Mouse (Mus musculus): Measurements from ENCODE around the gene Shisa9. TPM values are rescaled to one million over a fixed set of nuclear protein-coding genes. Genes with fewer than 3 reads are reported as not detected.

Gene Shisa9
- total and polyA plus RNA-seq, 2 experiments from 2014 or later = 25.7 to 72.7 TPM

DNA sequence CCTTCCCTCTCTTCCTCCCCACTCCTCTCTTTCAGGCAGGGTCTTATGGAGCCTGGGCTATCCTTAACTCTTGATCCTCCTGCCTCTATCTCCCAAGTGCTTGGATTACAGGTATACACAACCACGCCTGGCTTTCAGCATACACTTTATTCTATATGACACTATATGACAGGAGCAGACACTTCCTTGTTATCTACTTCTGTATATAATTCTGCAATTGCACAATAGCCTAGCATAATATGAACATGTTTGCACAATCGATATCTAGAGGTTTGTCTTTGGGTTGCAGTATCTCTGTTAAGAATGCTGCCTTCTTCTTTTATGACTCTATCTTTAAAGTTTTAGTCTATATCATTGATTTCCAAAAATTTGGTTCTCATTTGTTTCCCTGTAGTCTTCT lies 230.1 kb downstream of the Shisa9 start:
- Histone ChIP-seq H3K27me3 (ENCODE audit: insufficient read depth, low read length) (no peaks in the 10 kb centered on the region), H3K4me2 (ENCODE audit: low read depth, low read length, poor library complexity, severe bottlenecking) (no peak overlapping the region), H3K27ac (ENCODE audit: low read depth, low read length) (no peak overlapping the region), H3K9me3 (ENCODE audit: low read length) (no peaks in the 10 kb centered on the region), H3K4me3 (ENCODE audit: low read depth, low read length) (no peak overlapping the region), H3K9ac (replicated peaks; ENCODE audit: low read length, poor library complexity, severe bottlenecking) (no peak overlapping the region), H3K4me1 (ENCODE audit: insufficient read depth, low read length) (no peaks in the 10 kb centered on the region), H3K36me3 (ENCODE audit: insufficient read depth, low read length) (no peaks in the 10 kb centered on the region)
- ATAC-seq (ENCODE audit: low FRiP score) (no peak), DNase-seq (ENCODE audit: low spot score) (no peak)
- 98% methylated on average over 2 of the region's 2 CpGs for WGBS
- TF ChIP-seq CTCF (IDR thresholded peaks at IDR 0.05) = no peak

DNA sequence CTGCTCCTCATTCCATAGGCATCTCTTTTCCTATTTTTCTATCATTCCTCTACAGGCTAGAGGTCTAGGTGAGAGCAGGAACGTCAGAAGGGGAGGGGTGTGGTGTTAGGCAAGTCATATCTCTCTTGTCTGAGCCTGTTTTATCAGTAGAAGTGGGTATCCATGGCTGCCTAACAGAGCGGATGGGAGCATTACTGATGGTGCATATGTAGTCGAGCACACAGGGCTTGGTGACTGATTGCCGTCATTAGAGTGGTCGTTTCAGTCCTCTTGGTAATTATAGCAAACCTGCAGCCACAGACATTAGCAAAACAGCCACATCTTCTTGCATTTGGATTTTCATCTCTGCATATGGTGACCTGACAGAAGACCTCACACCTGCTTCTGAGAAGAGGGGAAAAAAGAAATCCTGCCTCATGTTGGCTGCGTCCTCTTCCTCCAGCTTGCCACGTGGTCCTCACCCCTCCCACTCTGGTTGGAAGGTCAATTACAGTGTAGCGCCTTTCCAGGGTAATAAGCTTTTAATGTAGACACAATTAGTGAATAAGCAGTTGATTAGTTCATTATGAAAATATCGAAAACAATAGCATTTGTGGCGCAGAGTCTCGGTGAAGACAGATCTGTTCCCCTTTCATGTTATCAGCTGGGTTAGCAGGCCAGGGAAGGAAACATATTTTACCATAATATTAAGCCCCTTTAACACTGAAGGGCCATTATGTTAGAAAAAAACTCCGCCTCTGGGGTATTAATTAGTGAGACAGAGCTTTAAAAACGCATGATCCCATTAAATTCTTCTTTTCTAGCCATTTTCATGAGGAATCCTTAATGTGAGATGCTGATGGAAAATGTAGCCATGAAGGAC lies 233.6 kb downstream of the Shisa9 start:
- no peak overlapping the region for H3K27ac ChIP-seq (ENCODE audit: low read depth, low read length)
- no peak for TF ChIP-seq CTCF (IDR thresholded peaks at IDR 0.05)
- ATAC-seq (ENCODE audit: low FRiP score) (no peak), DNase-seq (ENCODE audit: low spot score) (no peak)
- no peaks in the 10 kb centered on the region for H3K27me3 ChIP-seq (ENCODE audit: insufficient read depth, low read length)
- no peak overlapping the region for H3K9ac ChIP-seq (replicated peaks; ENCODE audit: low read length, poor library complexity, severe bottlenecking)
- no peaks in the 10 kb centered on the region for H3K4me1 ChIP-seq (ENCODE audit: insufficient read depth, low read length)
- 58% methylated on average over 13 of the region's 13 CpGs for WGBS
- H3K4me2 ChIP-seq (ENCODE audit: low read depth, low read length, poor library complexity, severe bottlenecking) = no peak overlapping the region
- no peaks in the 10 kb centered on the region for H3K36me3 ChIP-seq (ENCODE audit: insufficient read depth, low read length)
- no peaks in the 10 kb centered on the region for H3K9me3 ChIP-seq (ENCODE audit: low read length)
- H3K4me3 ChIP-seq (ENCODE audit: low read depth, low read length) = no peak overlapping the region

DNA sequence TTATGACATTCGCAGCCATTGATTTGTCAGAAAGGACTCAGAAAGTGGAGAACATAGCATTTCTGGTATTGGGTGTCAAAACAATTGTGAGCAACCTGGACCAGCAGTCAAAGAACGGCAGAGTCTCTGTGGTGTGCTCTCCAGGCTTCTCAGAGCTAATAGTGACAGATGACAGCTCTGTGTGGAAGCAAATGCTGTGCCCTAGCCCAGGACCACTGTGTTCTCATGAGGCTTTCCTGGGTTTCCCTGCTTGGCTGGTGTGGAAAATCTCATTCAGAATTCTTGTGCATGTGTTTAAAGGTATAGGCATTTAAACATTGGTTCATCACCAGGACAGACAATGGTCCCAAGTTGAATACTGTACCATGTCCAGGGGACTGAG lies 234.2 kb downstream of the Shisa9 start:
- 42% methylated on average over 2 of the region's 2 CpGs for WGBS
- no peak overlapping the region for H3K9ac ChIP-seq (replicated peaks; ENCODE audit: low read length, poor library complexity, severe bottlenecking)
- DNase-seq (ENCODE audit: low spot score) (no peak), ATAC-seq (ENCODE audit: low FRiP score) (no peak)
- no peaks in the 10 kb centered on the region for H3K36me3 ChIP-seq (ENCODE audit: insufficient read depth, low read length)
- no peaks in the 10 kb centered on the region for H3K27me3 ChIP-seq (ENCODE audit: insufficient read depth, low read length)
- no peaks in the 10 kb centered on the region for H3K4me1 ChIP-seq (ENCODE audit: insufficient read depth, low read length)
- no peak overlapping the region for H3K4me2 ChIP-seq (ENCODE audit: low read depth, low read length, poor library complexity, severe bottlenecking)
- H3K4me3 ChIP-seq (ENCODE audit: low read depth, low read length) = no peak overlapping the region
- H3K27ac ChIP-seq (ENCODE audit: low read depth, low read length) = no peak overlapping the region
- no peak for TF ChIP-seq CTCF (IDR thresholded peaks at IDR 0.05)
- no peaks in the 10 kb centered on the region for H3K9me3 ChIP-seq (ENCODE audit: low read length)

DNA sequence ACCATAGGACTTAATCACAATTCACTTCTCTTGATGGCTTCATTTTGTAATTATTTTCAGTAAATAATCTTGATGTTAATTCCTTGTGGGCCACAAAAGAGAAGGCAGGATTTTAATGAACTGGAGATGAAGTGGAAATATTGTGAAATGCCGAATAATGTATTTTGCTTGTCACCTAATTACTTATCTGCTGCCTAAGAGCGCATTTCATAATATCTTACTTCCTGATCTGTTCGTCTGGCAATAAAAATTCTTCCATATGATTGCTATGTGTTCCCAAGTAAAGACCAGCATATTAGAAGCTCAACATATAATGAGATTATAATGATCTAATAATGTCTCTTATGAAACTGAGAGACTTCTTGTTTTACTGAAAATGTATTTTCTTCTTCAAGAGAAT lies 235.9 kb downstream of the Shisa9 start:
- Histone ChIP-seq H3K4me1 (ENCODE audit: insufficient read depth, low read length) (no peaks in the 10 kb centered on the region), H3K4me2 (ENCODE audit: low read depth, low read length, poor library complexity, severe bottlenecking) (no peak overlapping the region), H3K36me3 (ENCODE audit: insufficient read depth, low read length) (no peaks in the 10 kb centered on the region), H3K9ac (replicated peaks; ENCODE audit: low read length, poor library complexity, severe bottlenecking) (no peak overlapping the region), H3K4me3 (ENCODE audit: low read depth, low read length) (no peak overlapping the region), H3K27me3 (ENCODE audit: insufficient read depth, low read length) (no peaks in the 10 kb centered on the region), H3K27ac (ENCODE audit: low read depth, low read length) (no peak overlapping the region), H3K9me3 (ENCODE audit: low read length) (no peaks in the 10 kb centered on the region)
- ATAC-seq (ENCODE audit: low FRiP score) (no peak), DNase-seq (ENCODE audit: low spot score) (no peak)
- no peak for TF ChIP-seq CTCF (IDR thresholded peaks at IDR 0.05)
- WGBS = 75% methylated on average over 3 of the region's 3 CpGs

DNA sequence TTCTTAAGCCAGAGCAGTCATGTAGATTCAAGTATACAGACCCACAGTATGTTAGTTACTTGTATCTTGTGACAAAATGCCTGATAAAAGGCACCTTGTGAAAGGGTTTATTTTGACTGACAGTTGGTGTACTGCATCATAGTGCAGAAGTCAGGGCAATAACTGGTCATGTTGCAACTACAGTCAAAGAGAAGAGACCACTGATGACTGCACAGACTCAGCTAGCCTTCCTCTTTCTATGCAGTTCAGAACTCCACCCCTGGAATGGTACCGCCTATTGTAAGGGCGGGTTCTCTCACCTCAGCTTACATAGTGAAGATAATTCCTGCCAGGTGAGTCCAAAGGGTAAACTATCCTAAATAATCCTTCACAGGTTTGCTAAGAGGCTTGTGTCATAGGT lies 239.6 kb downstream of the Shisa9 start:
- Histone ChIP-seq H3K4me1 (ENCODE audit: insufficient read depth, low read length) (no peaks in the 10 kb centered on the region), H3K36me3 (ENCODE audit: insufficient read depth, low read length) (no peaks in the 10 kb centered on the region), H3K4me2 (ENCODE audit: low read depth, low read length, poor library complexity, severe bottlenecking) (no peak overlapping the region), H3K9me3 (ENCODE audit: low read length) (no peaks in the 10 kb centered on the region), H3K9ac (replicated peaks; ENCODE audit: low read length, poor library complexity, severe bottlenecking) (no peak overlapping the region), H3K27ac (ENCODE audit: low read depth, low read length) (no peak overlapping the region), H3K27me3 (ENCODE audit: insufficient read depth, low read length) (no peaks in the 10 kb centered on the region), H3K4me3 (ENCODE audit: low read depth, low read length) (no peak overlapping the region)
- WGBS = 98% methylated on average over 2 of the region's 2 CpGs
- ATAC-seq (ENCODE audit: low FRiP score) (no peak), DNase-seq (ENCODE audit: low spot score) (no peak)
- no peak for TF ChIP-seq CTCF (IDR thresholded peaks at IDR 0.05)

DNA sequence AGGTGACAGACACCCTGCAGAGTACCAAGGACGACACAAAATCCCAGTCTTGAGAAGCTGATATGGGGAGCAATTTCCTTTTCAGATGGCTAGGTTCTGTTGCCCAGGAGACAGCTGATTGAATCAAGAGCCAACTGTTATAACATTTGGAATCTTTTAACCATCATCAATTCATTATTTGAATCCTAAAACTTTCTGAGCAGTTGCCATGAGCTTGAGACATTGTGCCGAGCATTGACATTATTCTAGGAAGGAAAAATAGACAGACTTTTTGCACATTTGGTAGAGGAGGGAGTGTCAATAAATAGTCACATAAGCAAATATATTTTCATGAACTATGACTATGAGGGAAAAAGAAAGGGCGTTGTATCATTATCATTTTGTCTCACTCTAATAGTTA lies 243.0 kb downstream of the Shisa9 start:
- no peak overlapping the region for H3K27ac ChIP-seq (ENCODE audit: low read depth, low read length)
- no peak overlapping the region for H3K9ac ChIP-seq (replicated peaks; ENCODE audit: low read length, poor library complexity, severe bottlenecking)
- no peak for DNase-seq (ENCODE audit: low spot score)
- WGBS = 70% methylated on average over 3 of the region's 3 CpGs
- no peak for ATAC-seq (ENCODE audit: low FRiP score)
- no peak overlapping the region for H3K4me2 ChIP-seq (ENCODE audit: low read depth, low read length, poor library complexity, severe bottlenecking)
- no peak for TF ChIP-seq CTCF (IDR thresholded peaks at IDR 0.05)
- H3K36me3 ChIP-seq (ENCODE audit: insufficient read depth, low read length) = no peaks in the 10 kb centered on the region
- H3K4me1 ChIP-seq (ENCODE audit: insufficient read depth, low read length) = no peaks in the 10 kb centered on the region
- no peaks in the 10 kb centered on the region for H3K27me3 ChIP-seq (ENCODE audit: insufficient read depth, low read length)
- no peaks in the 10 kb centered on the region for H3K9me3 ChIP-seq (ENCODE audit: low read length)
- H3K4me3 ChIP-seq (ENCODE audit: low read depth, low read length) = no peak overlapping the region

Measured in midbrain, postnatal 0 days (tissue).